Mouse (Mus musculus): ENCODE results near the gene Hk3.

The Hk3 gene

DNA sequence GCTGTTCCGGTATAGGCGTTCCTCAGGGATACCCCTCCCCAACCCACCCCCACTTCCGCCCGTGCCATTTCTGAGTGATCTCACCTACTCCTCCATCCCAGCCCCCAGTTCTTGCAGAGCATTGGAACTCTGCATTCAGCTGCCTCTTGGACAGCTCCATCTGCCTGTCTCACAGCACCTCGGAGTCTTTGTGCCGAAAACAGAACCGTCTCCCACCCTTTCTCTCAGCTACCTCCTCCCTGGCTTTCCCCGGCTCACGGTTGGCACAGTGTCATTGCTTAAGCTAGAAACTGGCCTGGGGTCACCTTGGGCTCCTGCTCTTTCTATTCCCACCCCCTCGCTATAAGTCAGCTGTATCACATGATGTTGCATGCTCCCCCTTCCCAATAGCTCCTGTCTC lies 20.8 kb downstream of the Hk3 start:
- no peak for DNase-seq

- DNase-seq = no peak
Observed at GRCm38 (mm10) chr13:54997568-54997967, 23.6 kb downstream of the Hk3 start.

GRCm38 (mm10) chr13:54995161-54995560 lies 26.0 kb downstream of the Hk3 start:
- DNase-seq = no peak

- no peak for DNase-seq
Observed at GRCm38 (mm10) chr13:54994576-54994975, 26.6 kb downstream of the Hk3 start.

GRCm38 (mm10) chr13:54992215-54992614 lies 29.0 kb downstream of the Hk3 start:
- DNase-seq = no peak

- no peak for DNase-seq
Observed at GRCm38 (mm10) chr13:54988181-54988760, 32.9 kb downstream of the Hk3 start.

DNA sequence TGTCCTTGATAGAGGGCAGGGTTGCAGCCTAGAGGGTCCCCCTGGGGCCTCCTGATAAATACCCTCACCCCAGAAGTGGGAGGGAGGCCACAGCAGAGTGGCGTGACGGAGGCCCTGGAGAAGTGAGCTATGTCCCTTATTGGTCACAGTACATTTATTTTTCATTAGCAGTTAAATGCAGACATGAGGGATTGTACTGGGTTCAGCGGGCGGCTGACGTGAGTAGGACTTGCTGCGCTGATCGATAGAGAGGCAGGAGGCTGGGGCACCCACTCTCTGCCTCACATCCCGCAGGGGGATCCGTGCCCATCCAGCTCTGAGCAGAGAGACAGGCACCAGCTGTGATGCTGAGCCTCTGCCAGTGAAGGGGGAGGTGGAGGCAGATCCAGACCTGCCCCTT lies 33.8 kb downstream of the Hk3 start:
- DNase-seq = no peak

GRCm38 (mm10) chr13:54983614-54984013 lies 37.6 kb downstream of the Hk3 start:
- peak in 1 of 2 experiments; percentile 10 for DNase-seq

- DNase-seq = no peak
Observed at GRCm38 (mm10) chr13:54983001-54983400, 38.2 kb downstream of the Hk3 start.

- no peak for DNase-seq
Observed at GRCm38 (mm10) chr13:54980957-54981356, 40.2 kb downstream of the Hk3 start.

DNA sequence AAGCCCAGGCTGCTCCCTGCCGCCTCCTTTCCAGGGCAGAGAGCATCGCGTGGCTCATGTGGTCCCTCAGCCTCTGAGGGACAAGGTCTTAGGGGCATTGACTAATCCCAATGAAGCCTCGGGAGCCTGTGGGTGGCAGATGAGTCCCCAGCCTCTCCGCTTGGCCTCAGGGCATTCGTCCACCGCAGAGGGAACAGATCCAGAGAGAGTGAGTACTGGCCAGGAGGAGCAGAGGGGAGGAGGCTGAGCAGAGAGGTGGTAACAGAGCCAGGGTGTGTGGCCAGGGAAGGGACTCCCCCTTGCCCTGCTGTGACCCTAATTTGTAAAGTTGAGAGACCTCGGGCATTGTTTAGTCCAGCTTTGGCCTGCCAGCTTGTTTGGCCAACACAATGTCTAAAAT lies 42.4 kb downstream of the Hk3 start:
- no peak for DNase-seq

- no peak for DNase-seq
Observed at GRCm38 (mm10) chr13:54975546-54975945, 45.6 kb downstream of the Hk3 start.

- peak; percentile 38 to 82 for DNase-seq
Observed at GRCm38 (mm10) chr13:54970521-54971247, 50.5 kb downstream of the Hk3 start.

- DNase-seq = no peak
Observed at GRCm38 (mm10) chr13:54969513-54969912, 51.7 kb downstream of the Hk3 start.

DNA sequence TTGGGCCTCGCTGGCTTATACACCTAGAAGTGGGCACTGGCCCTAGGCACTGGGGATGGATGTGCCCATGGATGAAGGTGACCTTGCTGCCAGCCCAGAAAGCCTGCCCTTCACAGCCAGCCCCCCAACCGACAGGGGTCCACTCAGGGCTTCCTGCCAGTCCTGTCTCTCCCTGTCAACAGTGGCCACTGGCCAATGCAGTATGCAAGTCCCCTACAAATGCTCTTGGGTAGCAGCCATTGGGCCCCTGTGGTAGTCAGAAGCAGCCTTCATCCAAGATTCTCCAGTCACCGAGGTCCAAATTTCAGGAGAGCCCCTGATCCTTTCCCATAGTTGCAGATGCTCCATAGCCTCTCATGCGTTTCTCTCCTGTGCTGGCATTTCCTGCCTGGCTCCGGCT lies 52.5 kb downstream of the Hk3 start:
- DNase-seq = no peak

GRCm38 (mm10) chr13:54967501-54967900 lies 53.7 kb downstream of the Hk3 start:
- DNase-seq = no peak

- no peak for DNase-seq
Observed at GRCm38 (mm10) chr13:54965256-54965655, 55.9 kb downstream of the Hk3 start.

GRCm38 (mm10) chr13:54960491-54960890 lies 60.7 kb downstream of the Hk3 start:
- DNase-seq = no peak

DNA sequence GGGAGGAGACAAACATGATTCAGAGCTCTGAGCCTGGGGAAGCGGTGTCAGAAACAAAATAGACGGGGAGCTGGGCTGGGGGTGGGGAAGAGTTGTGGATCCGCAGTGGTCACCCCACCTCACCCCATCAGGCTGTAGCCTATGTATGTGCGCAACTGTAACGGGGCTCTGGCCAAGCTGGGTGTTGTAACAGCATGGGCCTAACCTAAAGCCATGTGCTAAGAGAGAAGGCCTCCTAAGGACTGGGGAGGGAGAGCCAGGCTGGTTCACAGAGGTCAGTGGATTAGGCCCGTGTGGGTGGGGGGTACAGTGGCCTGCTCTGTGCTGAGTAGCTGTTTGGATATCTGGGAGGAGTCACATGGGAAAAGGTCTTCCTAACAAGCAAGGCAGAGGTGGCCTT lies 61.3 kb downstream of the Hk3 start:
- DNase-seq = no peak

DNA sequence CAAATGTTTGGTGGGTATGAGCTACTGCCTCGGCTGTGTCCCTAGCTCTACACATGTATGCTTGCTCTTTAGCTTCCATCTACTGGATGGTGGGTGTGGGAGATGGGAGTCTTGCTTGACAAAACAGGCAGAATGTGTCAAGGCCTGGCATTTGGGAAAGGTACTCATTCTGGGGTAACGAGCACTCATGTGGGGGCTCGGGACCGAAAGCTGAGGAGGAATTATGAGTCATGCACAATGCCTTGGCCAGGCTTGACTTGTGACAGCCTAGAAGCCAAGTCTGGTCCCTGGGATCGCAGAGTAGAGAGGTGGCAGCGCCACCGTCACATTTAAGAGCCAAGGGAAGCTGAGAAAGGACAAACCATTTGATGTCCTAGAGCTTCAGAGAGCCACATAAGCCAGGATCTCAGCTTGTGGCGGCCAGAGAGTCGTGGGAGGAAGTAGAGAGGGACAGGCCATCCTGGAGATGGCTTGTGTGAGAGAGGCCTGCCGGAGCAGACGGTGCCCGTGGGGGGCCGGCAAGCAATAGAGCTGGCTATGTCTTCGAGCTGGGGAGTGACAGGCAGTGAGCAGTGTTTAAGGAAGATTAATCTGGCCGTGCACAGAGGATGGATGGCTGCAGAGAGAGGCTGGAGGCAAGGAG lies 62.0 kb downstream of the Hk3 start:
- DNase-seq = no peak

GRCm38 (mm10) chr13:54957281-54957680 lies 63.9 kb downstream of the Hk3 start:
- DNase-seq = no peak

Measured in kidney, postnatal 36 days (tissue).